Mouse (Mus musculus) erythroblast, embryonic 14.5 days (primary cell): Measurements from ENCODE around the gene Map4k5.

Experiments
- GATA1 ChIP-seq: IDR thresholded peaks from 2 replicates; pipeline ENCODE4 v1.6.1; 2012; ENCODE audit warnings: low read length, inconsistent platforms, mixed read lengths
- TAL1 ChIP-seq: IDR thresholded peaks from 3 replicates; pipeline ENCODE4 v1.6.1; 2012; ENCODE audit warnings: low read length, inconsistent platforms, mixed read lengths

GRCm38 (mm10) chr12:69777957-69778356 is 115.0 kb downstream of the Map4k5 start:
- TF ChIP-seq GATA1 (no peak), TAL1 (no peak)
